Mouse (Mus musculus): Measurements from ENCODE around the gene Nckipsd.
A peak's percentile ranks its signal among the peaks of the same experiment; 100 is the strongest.

The Nckipsd gene

GRCm38 (mm10) chr9:108799564-108799963, 8.6 kb upstream of the Nckipsd start:
- no peak for DNase-seq (ENCODE audit: low read depth)

GRCm38 (mm10) chr9:108805768-108806167, 2.4 kb upstream of the Nckipsd start:
- no peak for DNase-seq (ENCODE audit: low read depth)

- DNase-seq (ENCODE audit: low read depth), result no peak
Measured at GRCm38 (mm10) chr9:108806379-108806778, 1.8 kb upstream of the Nckipsd start.

GRCm38 (mm10) chr9:108806831-108807230, 1.3 kb upstream of the Nckipsd start:
- no peak for DNase-seq (ENCODE audit: low read depth)

- DNase-seq (ENCODE audit: low read depth), result no peak
Measured at GRCm38 (mm10) chr9:108807674-108808073, 494 bp upstream of the Nckipsd start.

GRCm38 (mm10) chr9:108809188-108809587, 1.0 kb downstream of the Nckipsd start:
- DNase-seq (ENCODE audit: low read depth), result no peak

GRCm38 (mm10) chr9:108809723-108810122, 1.6 kb downstream of the Nckipsd start:
- no peak for DNase-seq (ENCODE audit: low read depth)

- no peak for DNase-seq (ENCODE audit: low read depth)
Measured at GRCm38 (mm10) chr9:108810516-108810915, 2.3 kb downstream of the Nckipsd start.

GRCm38 (mm10) chr9:108815557-108815956, 7.4 kb downstream of the Nckipsd start:
- DNase-seq (ENCODE audit: low read depth), result no peak

GRCm38 (mm10) chr9:108819495-108819894, 11.3 kb downstream of the Nckipsd start:
- no peak for DNase-seq (ENCODE audit: low read depth)

GRCm38 (mm10) chr9:108820077-108820476, 11.9 kb downstream of the Nckipsd start:
- DNase-seq (ENCODE audit: low read depth), result no peak

GRCm38 (mm10) chr9:108824144-108824685, 16.0 kb downstream of the Nckipsd start:
- no peak for DNase-seq (ENCODE audit: low read depth)

GRCm38 (mm10) chr9:108824755-108825413, 16.7 kb downstream of the Nckipsd start:
- DNase-seq (ENCODE audit: low read depth), result no peak

GRCm38 (mm10) chr9:108825820-108826699, 17.9 kb downstream of the Nckipsd start, which contains the start of gene Celsr3:
Celsr3 (plus strand) TSS chr9:108826320.
- no peak for DNase-seq (ENCODE audit: low read depth)

- no peak for DNase-seq (ENCODE audit: low read depth)
Measured at GRCm38 (mm10) chr9:108826700-108827340, 18.7 kb downstream of the Nckipsd start.

GRCm38 (mm10) chr9:108827454-108827853, 19.3 kb downstream of the Nckipsd start:
- no peak for DNase-seq (ENCODE audit: low read depth)

- no peak for DNase-seq (ENCODE audit: low read depth)
Measured at GRCm38 (mm10) chr9:108827906-108828305, 19.7 kb downstream of the Nckipsd start.

GRCm38 (mm10) chr9:108831637-108832036, 23.5 kb downstream of the Nckipsd start:
- no peak for DNase-seq (ENCODE audit: low read depth)

GRCm38 (mm10) chr9:108832390-108833108, 24.4 kb downstream of the Nckipsd start:
- peak; percentile 63 for DNase-seq (ENCODE audit: low read depth)

- no peak for DNase-seq (ENCODE audit: low read depth)
Measured at GRCm38 (mm10) chr9:108842989-108843388, 34.8 kb downstream of the Nckipsd start.

- no peak for DNase-seq (ENCODE audit: low read depth)
Measured at GRCm38 (mm10) chr9:108845390-108845789, 37.2 kb downstream of the Nckipsd start.

GRCm38 (mm10) chr9:108847374-108847773, 39.2 kb downstream of the Nckipsd start:
- DNase-seq (ENCODE audit: low read depth), result no peak
